Mouse (Mus musculus) kidney, postnatal 10 days (tissue): ENCODE measurements at regions not wholly inside any gene's neighbourhood (a gene's known extent, or its start where the extent isn't known, plus 50 kb on each side); places are given as distances from the start of the nearest gene placed in this dataset.

ENCODE experiments used
- DNase-seq: peaks from one replicate; pipeline ENCODE4 v3.0.0; 2021; ENCODE audit warnings: mixed read lengths

DNA sequence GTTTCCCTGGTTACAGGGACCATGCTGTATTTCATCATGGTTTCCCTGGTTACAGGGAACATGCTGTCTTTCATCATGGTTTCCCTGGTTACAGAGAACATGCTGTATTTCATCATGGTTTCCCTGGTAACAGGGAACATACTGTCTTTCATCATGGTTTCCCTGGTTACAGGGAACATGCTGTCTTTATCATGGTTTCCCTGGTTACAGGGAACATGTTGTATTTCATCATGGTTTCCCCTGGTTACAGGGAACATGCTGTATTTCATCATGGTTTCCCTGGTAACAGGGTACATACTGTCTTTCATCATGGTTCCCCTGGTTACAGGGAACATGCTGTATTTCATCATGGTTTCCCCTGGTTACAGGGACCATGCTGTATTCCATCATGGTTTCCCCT is 1579.5 kb downstream of the 4930444P10Rik start:
- no peak for DNase-seq

GRCm38 (mm10) chr1:14512481-14513285 is 1580.4 kb downstream of the 4930444P10Rik start:
- no peak for DNase-seq

- peak; percentile 13 for DNase-seq
Measured at GRCm38 (mm10) chr1:14506831-14507690, 1586.1 kb downstream of the 4930444P10Rik start.

DNA sequence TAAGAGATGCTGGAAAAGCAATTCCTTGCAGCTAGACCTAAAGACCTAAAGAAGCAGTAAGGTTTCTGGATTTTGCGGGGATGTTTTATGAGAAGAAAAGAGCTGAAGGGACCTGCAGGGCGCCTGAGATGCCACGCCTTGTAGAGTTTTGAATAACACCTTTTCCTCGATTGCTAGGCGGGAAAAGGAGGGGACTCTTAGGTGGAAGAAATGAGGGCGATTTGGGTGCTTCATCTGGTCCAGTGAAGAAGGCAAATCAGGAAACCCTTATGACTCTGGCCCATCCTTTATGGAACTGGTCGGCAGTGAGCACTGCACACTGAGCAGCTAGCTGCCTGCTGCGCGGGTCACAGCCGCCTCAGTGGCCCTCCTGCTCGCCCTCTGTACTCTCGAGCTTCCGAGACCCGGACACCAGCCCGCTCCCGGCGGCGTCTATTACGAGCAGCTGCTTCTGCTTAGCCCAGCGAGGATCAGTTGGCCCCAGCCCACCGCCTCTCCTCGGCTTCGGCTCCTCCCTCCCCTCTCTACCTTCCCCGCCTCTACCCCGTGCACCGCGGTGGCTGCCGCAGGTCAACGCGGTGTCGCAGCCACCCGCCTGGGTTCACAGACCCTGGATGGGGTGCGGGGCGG is 1586.8 kb downstream of the 4930444P10Rik start:
- DNase-seq: peak; percentile 42

- no peak for DNase-seq
Measured at GRCm38 (mm10) chr1:14505741-14506140, 1587.4 kb downstream of the 4930444P10Rik start.

- DNase-seq: no peak
Measured at GRCm38 (mm10) chr1:14504767-14505343, 1588.3 kb downstream of the 4930444P10Rik start.

DNA sequence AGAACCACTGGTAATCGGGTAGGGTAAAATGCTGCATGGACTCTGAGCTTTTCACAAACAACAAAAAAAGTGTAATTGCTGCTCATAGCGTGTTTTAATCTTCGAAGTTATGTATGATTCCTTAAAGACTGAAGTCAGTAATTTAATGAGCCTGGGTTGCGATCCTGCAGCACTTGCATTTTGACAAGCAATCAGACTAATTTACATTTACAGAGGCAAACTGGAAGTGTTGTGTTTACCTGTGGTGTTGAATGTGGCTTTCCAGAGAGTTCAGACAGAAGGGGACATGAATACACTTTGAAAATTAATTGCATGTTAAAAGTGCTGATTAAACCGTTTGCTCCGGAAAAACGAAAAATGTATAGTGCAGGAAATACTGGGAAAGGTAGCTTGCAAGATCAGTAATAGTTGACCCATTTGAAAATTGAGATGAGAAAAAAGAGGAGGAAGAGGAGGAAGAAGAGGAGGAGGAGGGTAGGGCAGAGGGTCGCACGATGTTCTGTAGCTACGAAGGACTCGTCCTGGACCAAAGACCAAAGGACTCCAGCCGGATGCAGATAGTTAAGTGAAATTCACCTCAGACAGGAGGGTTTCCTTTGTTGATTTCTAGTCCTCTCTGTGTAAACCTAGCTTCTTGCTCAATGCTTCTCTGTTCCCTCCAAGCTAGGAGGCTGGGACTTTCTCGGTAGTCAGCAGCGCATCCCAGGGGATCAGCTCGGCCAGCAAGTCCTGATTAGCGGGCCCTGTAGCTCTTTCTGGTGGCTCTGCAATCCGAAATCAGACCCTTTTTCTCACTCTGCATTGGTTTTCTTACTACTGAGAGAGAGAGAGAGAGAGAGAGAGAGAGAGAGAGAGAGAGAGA is 1589.0 kb downstream of the 4930444P10Rik start:
- DNase-seq: peak; percentile 12

- DNase-seq: no peak
Measured at GRCm38 (mm10) chr1:14503193-14503800, 1589.8 kb downstream of the 4930444P10Rik start.

DNA sequence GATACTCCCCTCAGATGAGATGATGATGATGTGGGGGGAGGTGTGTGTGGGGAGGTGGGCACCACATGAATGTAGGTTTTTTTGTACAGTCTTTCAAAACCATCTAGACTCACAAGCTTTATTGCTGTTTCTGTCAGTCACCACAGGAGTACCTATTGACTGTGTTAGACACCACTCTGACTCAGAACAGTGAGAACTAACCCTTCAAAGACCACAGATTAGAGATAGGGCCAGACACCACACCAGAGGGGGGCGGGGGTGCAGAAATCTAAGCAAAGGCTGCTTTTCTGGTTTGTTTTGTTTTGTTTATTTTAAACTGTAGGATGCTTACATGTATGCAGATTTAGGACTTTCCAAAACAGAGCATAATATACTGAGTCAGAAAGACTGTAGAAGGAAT is 1594.0 kb downstream of the 4930444P10Rik start:
- no peak for DNase-seq

DNA sequence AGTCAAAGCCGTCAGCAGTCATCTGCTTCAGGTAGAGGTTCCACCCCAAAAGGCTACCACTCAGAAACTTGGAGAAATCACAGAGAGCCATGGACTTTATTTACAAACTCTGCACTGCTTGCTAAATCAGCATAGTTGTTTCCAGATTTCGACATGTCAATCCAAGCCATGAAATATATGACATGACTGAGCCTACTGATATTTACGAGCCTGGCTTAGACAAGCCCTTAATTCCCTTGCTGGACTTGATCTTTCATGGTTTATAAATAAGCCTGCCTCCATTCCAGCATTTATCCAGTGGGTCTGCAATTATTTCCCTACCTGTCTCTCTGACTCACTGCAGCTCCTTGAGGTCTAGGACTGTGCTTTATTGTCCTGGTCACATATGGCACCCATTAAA is 1603.1 kb downstream of the 4930444P10Rik start:
- DNase-seq: no peak

DNA sequence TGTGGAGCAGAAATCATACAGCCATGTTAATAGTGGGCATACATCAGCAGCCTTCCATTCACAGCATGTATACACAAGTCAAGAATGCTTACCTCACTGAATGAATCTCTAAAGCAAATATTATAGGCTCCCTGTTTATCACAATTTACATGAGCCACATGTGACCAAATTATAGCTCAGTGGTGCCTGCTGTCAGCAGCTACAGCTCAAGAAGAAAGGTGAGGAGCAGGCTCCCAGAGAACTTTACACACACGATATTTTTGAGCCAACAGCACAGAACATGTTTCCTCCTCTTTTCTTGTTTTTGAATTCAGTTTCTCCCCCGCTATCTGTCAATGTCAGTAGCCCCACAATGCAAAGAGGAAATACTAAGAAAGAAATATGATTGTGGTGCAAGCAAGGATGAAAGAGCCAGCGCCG is 1605.4 kb downstream of the 4930444P10Rik start:
- no peak for DNase-seq

DNA sequence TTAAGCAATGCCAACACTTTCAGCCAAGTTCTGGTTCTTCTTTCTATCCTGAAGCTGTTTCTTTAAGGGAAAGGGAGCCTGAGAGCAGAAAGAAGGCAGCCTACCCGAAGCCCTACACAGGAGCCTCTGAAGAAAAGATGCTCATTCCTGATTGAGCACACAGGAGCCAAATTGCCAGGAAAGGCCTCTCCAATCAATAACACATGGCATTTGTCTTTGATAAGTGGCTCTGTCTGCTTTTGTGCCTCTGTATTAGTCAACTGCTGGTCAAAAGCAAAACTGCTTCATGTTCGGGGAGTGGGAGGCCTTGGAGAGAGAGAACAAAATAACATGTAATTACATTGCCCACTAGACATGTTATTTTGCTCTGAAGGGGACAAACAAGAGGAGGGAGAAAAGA is 1607.4 kb downstream of the 4930444P10Rik start:
- DNase-seq: no peak

- DNase-seq: no peak
Measured at GRCm38 (mm10) chr1:14484121-14484916, 1608.8 kb downstream of the 4930444P10Rik start.

- DNase-seq: no peak
Measured at GRCm38 (mm10) chr1:14472294-14472693, 1620.8 kb downstream of the 4930444P10Rik start.

DNA sequence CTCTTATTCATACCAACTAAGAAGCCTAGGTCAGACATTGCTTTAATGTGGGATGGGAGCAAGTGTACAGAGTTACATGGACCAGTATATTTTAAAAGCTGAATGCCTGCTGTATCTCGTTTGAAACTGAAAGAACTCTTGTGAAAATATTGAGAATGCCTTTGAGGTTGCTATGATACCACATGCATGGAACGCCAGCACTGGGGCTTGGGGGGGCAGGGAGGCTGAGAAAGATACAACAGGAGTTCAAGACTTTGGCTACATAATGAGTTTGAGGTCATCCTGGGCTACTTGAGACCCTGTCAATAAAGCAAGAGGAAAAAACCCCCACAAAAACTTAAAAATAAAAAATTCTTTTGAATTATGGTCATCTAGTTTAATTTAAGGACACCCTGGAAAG is 1621.6 kb downstream of the 4930444P10Rik start:
- DNase-seq: no peak

DNA sequence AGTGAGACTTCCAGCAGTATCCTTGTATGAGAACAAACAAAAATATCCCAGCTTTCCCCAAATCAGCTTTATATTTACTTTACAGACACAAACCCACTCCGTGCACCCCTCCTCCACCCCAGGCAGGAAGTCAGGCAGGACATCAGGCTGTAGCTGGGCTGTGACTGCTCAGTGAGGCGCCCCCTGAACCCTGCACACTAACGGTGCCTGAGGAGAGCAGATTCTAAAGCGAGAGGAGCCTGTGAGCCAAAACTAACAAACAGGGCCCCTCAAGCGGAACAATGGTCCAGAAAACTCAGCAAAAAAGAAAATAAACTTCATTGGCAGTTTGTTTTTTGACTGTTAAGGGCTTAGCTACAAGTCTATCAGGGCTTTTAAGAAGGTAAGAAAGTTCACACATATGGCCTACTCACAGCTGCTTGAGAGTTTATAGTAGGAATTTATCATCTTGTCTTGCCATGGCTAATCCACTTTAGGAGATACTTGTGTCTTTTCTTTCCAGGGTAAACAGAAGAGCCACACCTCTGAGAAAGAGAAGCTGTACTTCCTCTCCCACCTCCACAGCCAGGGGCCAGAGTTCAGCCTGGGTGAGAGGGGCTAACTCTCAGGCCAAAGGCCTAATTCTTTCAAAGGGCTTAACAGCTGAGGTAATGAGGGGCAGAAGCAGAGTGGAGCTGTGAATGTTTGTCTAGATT is 1628.2 kb downstream of the 4930444P10Rik start:
- DNase-seq: peak; percentile 68

DNA sequence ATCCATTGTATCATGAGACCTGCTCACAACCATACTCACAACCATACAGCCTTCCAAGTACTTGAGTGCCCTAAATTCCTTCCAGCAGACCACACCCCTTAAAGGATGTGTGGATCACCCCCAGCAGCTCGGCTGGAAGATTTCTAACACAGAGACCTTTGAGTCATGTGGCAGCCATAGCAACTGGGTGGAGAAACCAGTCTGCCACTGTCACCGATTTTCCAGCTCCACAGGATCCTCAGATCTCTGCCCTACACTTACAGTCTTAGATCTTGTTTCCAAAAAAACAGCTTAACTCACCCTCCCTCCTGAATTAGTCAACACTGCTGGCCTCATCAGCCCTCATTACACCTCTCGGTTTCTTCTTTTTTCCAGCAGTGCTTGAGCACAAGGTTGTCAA is 1630.6 kb downstream of the 4930444P10Rik start:
- no peak for DNase-seq

DNA sequence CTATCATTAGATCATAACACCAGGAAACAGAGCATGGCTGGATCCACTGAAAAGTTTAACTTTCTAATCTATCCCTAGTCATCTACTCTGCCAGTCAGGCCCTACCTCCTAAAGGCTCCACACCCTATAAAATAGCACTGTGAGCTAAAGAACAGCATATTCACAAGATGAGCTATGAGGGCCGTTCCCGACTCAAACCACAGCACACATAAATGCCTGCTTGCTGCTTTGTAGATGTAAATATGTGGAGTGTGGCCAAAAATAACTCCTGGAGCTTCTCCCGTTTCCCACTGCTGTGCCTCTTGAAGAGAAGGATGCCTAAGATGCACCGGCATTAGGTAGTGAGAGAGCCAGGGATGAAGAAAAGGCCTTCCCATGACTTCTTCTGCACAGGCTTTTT is 1632.3 kb downstream of the 4930444P10Rik start:
- DNase-seq: no peak

DNA sequence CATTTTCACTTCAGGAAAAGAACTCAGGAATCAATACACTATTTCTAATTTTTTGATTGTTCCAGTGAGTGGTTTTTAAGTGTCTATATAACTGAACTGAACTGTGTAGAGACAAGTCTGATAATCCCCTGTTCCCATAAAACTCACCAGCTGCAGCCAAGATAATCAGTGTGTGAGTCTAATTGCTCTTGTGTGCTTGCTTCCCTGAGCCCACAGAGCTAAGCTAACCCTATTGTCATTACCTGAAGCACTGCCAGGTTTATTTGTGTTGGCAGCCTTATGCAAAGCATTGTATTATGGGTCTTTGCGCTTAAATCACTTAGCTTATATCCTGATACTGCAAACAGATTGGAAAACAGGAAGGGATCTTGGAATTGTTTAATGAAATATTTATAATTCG is 1663.8 kb downstream of the 4930444P10Rik start:
- DNase-seq: no peak

GRCm38 (mm10) chr1:14421030-14421429 is 1672.1 kb downstream of the 4930444P10Rik start:
- DNase-seq: no peak
